In the genomic region with DNA sequence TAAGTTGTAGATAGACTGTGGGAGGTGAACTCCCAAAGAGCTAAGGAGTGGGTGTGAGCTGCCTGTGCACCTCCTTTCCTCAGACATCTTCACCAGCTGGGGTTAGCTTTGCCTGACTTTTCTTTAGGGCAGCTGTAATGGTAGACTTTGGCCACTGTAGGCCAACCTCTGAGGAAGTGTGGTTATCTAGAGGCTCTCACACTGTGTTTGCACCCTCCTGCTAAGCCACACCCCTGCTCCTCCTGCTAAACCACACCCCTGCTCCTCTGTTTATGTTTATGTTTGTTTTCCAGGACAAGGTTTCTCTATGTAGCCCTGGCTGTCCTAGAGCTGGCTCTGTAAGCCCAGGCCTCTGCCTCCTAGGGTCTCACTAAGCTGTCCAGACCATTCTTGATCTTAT, we compare ENCODE assay signal across 13 mouse cellular contexts.
DNase-seq lines count a peak whose midpoint lies in the region; ATAC-seq and TF ChIP-seq lines count a peak whose summit lies in the region.
"Had no signal": no experiment of that assay in that cellular context is flagged by ENCODE, and none has a peak within 500 bp of the region (broad histone marks: within the 10 kb centered on the region; RNA-seq: fewer than 3 reads in every experiment).

No protein-coding gene starts in this region.

- no peak for TF ChIP-seq POLR2A in lung, adult 2 months (IDR thresholded peaks at IDR 0.05; ENCODE audit: borderline replicate concordance, extremely low read depth, low read depth, low read length)

- DNase-seq in lung, postnatal 0 days (ENCODE audit: low spot score), result no peak
- DNase-seq in lung, adult 2 months, result no peak
- peak; percentile 77 for DNase-seq in liver, embryonic 13.5 days
- DNase-seq in adrenal gland, postnatal 4 days (ENCODE audit: low spot score in 2 of 2), result no peak
- no peak for DNase-seq in gastrocnemius, adult 18-20 months (ENCODE audit: low spot score)
- DNase-seq in lung, postnatal 25 days (ENCODE audit: low spot score), result no peak
- DNase-seq: adrenal gland, postnatal 25 days; forebrain, postnatal 0 days; lung, embryonic 14.5 days; thymus, postnatal 4 days had no signal

- TF ChIP-seq CTCF in lung, postnatal 0 days (IDR thresholded peaks at IDR 0.05), result no peak
- TF ChIP-seq CTCF in lung, adult 2 months (IDR thresholded peaks at IDR 0.05; ENCODE audit: insufficient read depth, low read length), result no peak

- ATAC-seq in lung, postnatal 0 days, result peak; percentile 40
- peak; percentile 32; the same call in 1 of the 2 replicates for ATAC-seq in embryonic facial prominence, embryonic 15.5 days (ENCODE audit: insufficient number of reproducible peaks, low FRiP score, low TSS enrichment, low read depth)
- ATAC-seq in liver, embryonic 13.5 days (ENCODE audit: low read depth), result peak; percentile 98
- ATAC-seq in stomach, embryonic 15.5 days (ENCODE audit: insufficient read depth, low FRiP score, low read depth), result peak; percentile 92
- ATAC-seq: forebrain, postnatal 0 days had no signal

- H3K9ac ChIP-seq in lung, postnatal 0 days (replicated peaks; ENCODE audit: low read depth), result no peak overlapping the region
- H3K9ac ChIP-seq in embryonic facial prominence, embryonic 15.5 days, result no peak overlapping the region
- H3K9ac ChIP-seq in liver, embryonic 13.5 days, result peak overlapping the region; percentile 71
- no peak overlapping the region for H3K9ac ChIP-seq in stomach, embryonic 15.5 days
- H3K9ac ChIP-seq: forebrain, postnatal 0 days; lung, embryonic 14.5 days had no signal

- H3K4me2 ChIP-seq in lung, postnatal 0 days (replicated peaks; ENCODE audit: low read depth, low read length), result no peak overlapping the region
- H3K4me2 ChIP-seq in embryonic facial prominence, embryonic 15.5 days (replicated peaks), result no peak overlapping the region
- H3K4me2 ChIP-seq in liver, embryonic 13.5 days, result peak overlapping the region; percentile 65
- H3K4me2 ChIP-seq in stomach, embryonic 15.5 days, result no peak overlapping the region
- H3K4me2 ChIP-seq: lung, embryonic 14.5 days had no signal

- no peak overlapping the region for H3K4me3 ChIP-seq in lung, postnatal 0 days (ENCODE audit: low read depth, low read length)
- H3K4me3 ChIP-seq in lung, adult 2 months (replicated peaks; ENCODE audit: extremely low read depth, low read depth, low read length), result no peak overlapping the region
- H3K4me3 ChIP-seq in embryonic facial prominence, embryonic 15.5 days (replicated peaks), result no peak overlapping the region
- H3K4me3 ChIP-seq in liver, embryonic 13.5 days (replicated peaks), result peak overlapping the region; percentile 29
- H3K4me3 ChIP-seq in stomach, embryonic 15.5 days (replicated peaks), result no peak overlapping the region
- H3K4me3 ChIP-seq: myocyte had no signal

- no peaks in the 10 kb centered on the region for H3K36me3 ChIP-seq in lung, postnatal 0 days (ENCODE audit: insufficient read depth, low read length)
- no peaks in the 10 kb centered on the region for H3K36me3 ChIP-seq in embryonic facial prominence, embryonic 15.5 days
- H3K36me3 ChIP-seq in liver, embryonic 13.5 days, result peaks cover 14% of the 10 kb centered on the region
- H3K36me3 ChIP-seq in stomach, embryonic 15.5 days, result no peaks in the 10 kb centered on the region

- H3K27ac ChIP-seq in lung, postnatal 0 days (ENCODE audit: low read length), result no peak overlapping the region
- no peak overlapping the region for H3K27ac ChIP-seq in embryonic facial prominence, embryonic 15.5 days (replicated peaks)
- H3K27ac ChIP-seq in liver, embryonic 13.5 days, result peak overlapping the region; percentile 98
- no peak overlapping the region; the same call in 1 of the 2 replicates for H3K27ac ChIP-seq in stomach, embryonic 15.5 days

- H3K4me1 ChIP-seq in lung, postnatal 0 days (ENCODE audit: insufficient read depth, low read depth, low read length), result no peaks in the 10 kb centered on the region
- H3K4me1 ChIP-seq in lung, adult 2 months (ENCODE audit: control insufficient read depth, insufficient read depth, low read length), result no peaks in the 10 kb centered on the region
- peaks cover 15% of the 10 kb centered on the region for H3K4me1 ChIP-seq in embryonic facial prominence, embryonic 15.5 days
- peaks cover 63% of the 10 kb centered on the region for H3K4me1 ChIP-seq in liver, embryonic 13.5 days (replicated peaks)
- H3K4me1 ChIP-seq in stomach, embryonic 15.5 days, result no peaks in the 10 kb centered on the region

- TF ChIP-seq EP300 in lung, postnatal 0 days (IDR thresholded peaks at IDR 0.05), result no peak

- no peaks in the 10 kb centered on the region for H3K27me3 ChIP-seq in lung, postnatal 0 days (replicated peaks; ENCODE audit: insufficient read depth, low read length)
- no peaks in the 10 kb centered on the region for H3K27me3 ChIP-seq in embryonic facial prominence, embryonic 15.5 days
- no peaks in the 10 kb centered on the region for H3K27me3 ChIP-seq in liver, embryonic 13.5 days
- H3K27me3 ChIP-seq in stomach, embryonic 15.5 days (replicated peaks), result no peaks in the 10 kb centered on the region

- no peaks in the 10 kb centered on the region for H3K9me3 ChIP-seq in lung, postnatal 0 days (ENCODE audit: low read length)
- H3K9me3 ChIP-seq in embryonic facial prominence, embryonic 15.5 days (replicated peaks), result no peaks in the 10 kb centered on the region
- no peaks in the 10 kb centered on the region for H3K9me3 ChIP-seq in liver, embryonic 13.5 days (replicated peaks)
- no peaks in the 10 kb centered on the region for H3K9me3 ChIP-seq in stomach, embryonic 15.5 days

Comparison
In these comparisons a context has a peak if more than half of its experiments do, and no peak if none do; other contexts are left out.
1. ATAC-seq: peak in every context shown above with its lines; median percentile 98 in liver, embryonic 13.5 days; 92 in stomach, embryonic 15.5 days; 40 in lung, postnatal 0 days; 32 in embryonic facial prominence, embryonic 15.5 days.